Mouse (Mus musculus) myocyte (in vitro differentiated cells): ENCODE data around the gene Gucy2e.

Source experiments
- MAX ChIP-seq: IDR thresholded peaks from one replicate; pipeline ENCODE4 v1.6.1; 2011; ENCODE audit warnings: low read depth, mild to moderate bottlenecking, control low read depth
- MYOG ChIP-seq, 3 experiments: IDR thresholded peaks; one replicate each; pipeline ENCODE4 v1.6.1; 2011; ENCODE audit warnings: control low read depth in 2 of 3, low read depth in 2 of 3, mild to moderate bottlenecking in 2 of 3; ENCODE audit not compliant: insufficient read length in 2 of 3, control insufficient read depth in 1 of 3, insufficient read depth in 1 of 3
- TCF12 ChIP-seq: IDR thresholded peaks from one replicate; pipeline ENCODE4 v1.6.1; 2011; ENCODE audit warnings: mild to moderate bottlenecking, control low read depth; ENCODE audit not compliant: poor library complexity, insufficient read depth, severe bottlenecking
- USF1 ChIP-seq: IDR thresholded peaks from one replicate; pipeline ENCODE4 v1.6.1; 2011; ENCODE audit warnings: low read depth, mild to moderate bottlenecking, control low read depth, moderate library complexity

DNA sequence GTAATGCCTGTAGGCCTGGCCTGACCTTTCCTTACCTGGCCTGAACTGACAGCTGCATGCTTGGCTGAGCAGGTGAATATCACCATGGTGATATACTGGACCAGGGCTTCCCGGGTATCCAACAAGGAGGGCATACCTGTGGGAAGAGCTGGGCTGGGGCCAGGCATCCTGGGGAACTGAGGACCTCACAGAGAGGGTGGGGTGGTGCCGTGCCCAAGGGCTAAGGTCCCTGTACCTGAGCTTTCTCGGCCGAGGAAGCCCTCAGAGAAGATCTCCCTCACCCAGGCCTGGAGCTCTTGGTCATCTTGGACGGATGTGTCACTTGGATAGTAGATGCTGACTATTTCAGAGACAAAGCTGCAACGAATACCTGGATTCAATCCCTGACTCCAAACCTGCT lies 50.9 kb downstream of the Gucy2e start:
- TF ChIP-seq USF1 (no peak), TCF12 (no peak), MAX (no peak), MYOG (IDR thresholded peaks at IDR 0.05; ENCODE audit: control insufficient read depth in 1 of 3, insufficient read depth in 1 of 3, insufficient read length in 2 of 3, low read depth in 2 of 3) (no peak)
